Mouse (Mus musculus): ENCODE data around the gene Hist1h2ak.

DNA sequence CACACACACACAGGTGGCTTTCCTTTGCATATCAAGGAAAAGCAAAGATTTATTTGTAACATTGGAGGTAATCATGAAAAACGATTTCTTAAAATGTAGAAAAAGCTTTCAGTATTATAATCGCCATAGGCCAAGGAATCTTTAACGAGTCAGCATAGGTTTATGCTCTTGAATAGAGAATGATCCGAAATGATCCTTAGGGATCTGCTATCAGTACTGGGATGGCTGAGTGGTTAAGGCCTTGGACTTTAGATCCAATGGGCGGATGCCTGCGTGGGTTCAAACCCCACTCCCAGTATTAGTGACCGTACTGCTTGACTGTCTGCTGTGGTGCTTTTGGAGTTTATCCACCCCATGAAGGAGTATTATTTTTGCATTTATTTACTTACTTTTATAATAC, 42.0 kb upstream of the Hist1h2ak start:
- no peak for TF ChIP-seq TAL1 (IDR thresholded peaks at IDR 0.05; ENCODE audit: low read length)
- TF ChIP-seq GATA1 (IDR thresholded peaks at IDR 0.05; ENCODE audit: low read length), result no peak
